Mouse (Mus musculus): ENCODE data around the gene Psmc1. TPM values are rescaled to one million over a fixed set of nuclear protein-coding genes. Genes with fewer than 3 reads are reported as not detected.

The Psmc1 gene
- polyA plus RNA-seq, 1 experiment from 2014 or later: 160 TPM

DNA sequence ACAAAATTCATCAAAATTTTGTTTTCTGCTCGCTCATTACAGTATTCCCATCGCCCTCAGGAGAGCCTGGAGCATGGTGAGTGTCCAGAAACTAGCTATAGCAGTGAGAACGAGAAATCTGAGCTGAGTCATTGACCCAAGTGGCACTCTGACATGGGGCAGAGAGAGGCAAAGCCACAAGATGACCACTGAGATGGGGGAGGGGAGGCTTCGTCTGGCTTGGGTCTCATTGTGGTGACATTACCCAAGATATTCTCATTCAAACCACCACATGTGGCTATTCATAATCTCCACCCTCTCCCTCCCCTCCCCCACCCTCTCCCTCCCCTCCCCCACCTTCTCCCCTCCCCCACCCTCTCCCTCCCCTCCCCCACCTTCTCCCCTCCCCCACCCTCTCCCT is 2.5 kb upstream of the Psmc1 start:
- no peak for TF ChIP-seq EP300 (IDR thresholded peaks at IDR 0.05)
- TF ChIP-seq CTCF (IDR thresholded peaks at IDR 0.05): no peak
- no peak overlapping the region for H3K4me2 ChIP-seq (replicated peaks; ENCODE audit: low read depth, low read length)
- H3K36me3 ChIP-seq (ENCODE audit: insufficient read depth, low read length): no peaks in the 10 kb centered on the region
- WGBS: 44% methylated on average over 4 of the region's 4 CpGs
- no peak for DNase-seq (ENCODE audit: low spot score)
- H3K27me3 ChIP-seq (replicated peaks; ENCODE audit: insufficient read depth, low read length): no peaks in the 10 kb centered on the region
- ATAC-seq: no peak
- H3K27ac ChIP-seq (ENCODE audit: low read length): no peak overlapping the region
- H3K4me3 ChIP-seq (ENCODE audit: low read depth, low read length): no peak overlapping the region
- no peak overlapping the region for H3K9ac ChIP-seq (replicated peaks; ENCODE audit: low read depth)
- H3K9me3 ChIP-seq (ENCODE audit: low read length): no peaks in the 10 kb centered on the region
- H3K4me1 ChIP-seq (ENCODE audit: insufficient read depth, low read depth, low read length): peaks cover 5% of the 10 kb centered on the region; the same call in 1 of the 2 replicates

DNA sequence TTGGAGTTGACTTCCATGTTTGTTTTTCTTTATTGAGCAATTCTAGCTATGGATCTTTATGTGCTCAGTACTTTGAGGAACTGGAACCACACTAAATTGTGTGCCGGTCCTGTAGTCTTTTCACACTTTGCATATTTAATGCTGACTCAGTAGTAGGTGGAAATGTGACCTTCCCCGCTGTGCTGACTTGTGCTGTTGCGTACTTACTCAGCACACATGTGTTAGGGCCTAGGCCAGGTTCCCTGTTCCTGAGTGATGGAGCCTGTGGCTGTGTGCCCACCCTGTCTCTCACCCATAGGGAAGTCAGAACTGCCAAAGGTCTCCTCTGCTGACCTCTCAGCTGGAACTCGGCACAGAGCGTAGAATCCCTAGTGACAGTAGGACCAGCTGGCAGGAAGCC is 6.0 kb downstream of the Psmc1 start:
- no peak overlapping the region for H3K27ac ChIP-seq (ENCODE audit: low read length)
- H3K9me3 ChIP-seq (ENCODE audit: low read length): no peaks in the 10 kb centered on the region
- DNase-seq (ENCODE audit: low spot score): no peak
- peaks cover 61% of the 10 kb centered on the region for H3K36me3 ChIP-seq (ENCODE audit: insufficient read depth, low read length)
- 78% methylated on average over 5 of the region's 5 CpGs for WGBS
- no peak overlapping the region for H3K4me2 ChIP-seq (replicated peaks; ENCODE audit: low read depth, low read length)
- H3K4me3 ChIP-seq (ENCODE audit: low read depth, low read length): no peak overlapping the region
- no peak overlapping the region for H3K9ac ChIP-seq (replicated peaks; ENCODE audit: low read depth)
- peak; percentile 25; the same call in 1 of the 2 replicates for ATAC-seq
- no peak for TF ChIP-seq EP300 (IDR thresholded peaks at IDR 0.05)
- no peak for TF ChIP-seq CTCF (IDR thresholded peaks at IDR 0.05)
- H3K27me3 ChIP-seq (replicated peaks; ENCODE audit: insufficient read depth, low read length): no peaks in the 10 kb centered on the region
- H3K4me1 ChIP-seq (ENCODE audit: insufficient read depth, low read depth, low read length): peaks cover 4% of the 10 kb centered on the region; the same call in 1 of the 2 replicates

DNA sequence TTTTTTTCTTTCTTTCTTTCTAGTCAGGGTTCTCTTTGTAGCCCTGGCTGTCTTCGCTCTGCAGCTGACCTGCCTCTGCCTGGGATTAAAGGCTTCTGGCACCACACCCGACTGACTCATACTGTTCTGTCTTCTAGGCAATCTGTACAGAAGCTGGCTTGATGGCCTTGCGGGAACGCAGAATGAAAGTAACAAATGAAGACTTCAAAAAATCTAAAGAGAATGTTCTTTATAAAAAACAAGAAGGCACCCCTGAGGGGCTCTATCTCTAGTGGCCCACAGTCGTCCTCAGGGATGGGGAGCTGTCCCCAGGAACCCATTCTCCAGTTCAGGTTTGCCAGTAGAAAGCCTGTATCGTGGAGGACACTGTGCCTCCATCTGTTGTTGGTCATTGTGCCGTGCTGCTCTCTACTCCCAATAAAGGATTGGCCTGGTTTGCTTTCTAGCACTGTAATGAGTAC is 13.0 kb downstream of the Psmc1 start:
- 75% methylated on average over 7 of the region's 7 CpGs for WGBS
- H3K4me1 ChIP-seq (ENCODE audit: insufficient read depth, low read depth, low read length): no peaks in the 10 kb centered on the region; the same call in 1 of the 2 replicates
- TF ChIP-seq CTCF (IDR thresholded peaks at IDR 0.05) (no peak), EP300 (IDR thresholded peaks at IDR 0.05) (no peak)
- DNase-seq (ENCODE audit: low spot score): peak; percentile 60
- no peak overlapping the region for H3K4me3 ChIP-seq (ENCODE audit: low read depth, low read length)
- H3K9me3 ChIP-seq (ENCODE audit: low read length): no peaks in the 10 kb centered on the region
- H3K36me3 ChIP-seq (ENCODE audit: insufficient read depth, low read length): peaks cover 74% of the 10 kb centered on the region
- H3K27me3 ChIP-seq (replicated peaks; ENCODE audit: insufficient read depth, low read length): no peaks in the 10 kb centered on the region
- no peak overlapping the region for H3K9ac ChIP-seq (replicated peaks; ENCODE audit: low read depth)
- H3K27ac ChIP-seq (ENCODE audit: low read length): no peak overlapping the region
- no peak overlapping the region for H3K4me2 ChIP-seq (replicated peaks; ENCODE audit: low read depth, low read length)
- ATAC-seq: peak; percentile 43; the same call in 1 of the 2 replicates

DNA sequence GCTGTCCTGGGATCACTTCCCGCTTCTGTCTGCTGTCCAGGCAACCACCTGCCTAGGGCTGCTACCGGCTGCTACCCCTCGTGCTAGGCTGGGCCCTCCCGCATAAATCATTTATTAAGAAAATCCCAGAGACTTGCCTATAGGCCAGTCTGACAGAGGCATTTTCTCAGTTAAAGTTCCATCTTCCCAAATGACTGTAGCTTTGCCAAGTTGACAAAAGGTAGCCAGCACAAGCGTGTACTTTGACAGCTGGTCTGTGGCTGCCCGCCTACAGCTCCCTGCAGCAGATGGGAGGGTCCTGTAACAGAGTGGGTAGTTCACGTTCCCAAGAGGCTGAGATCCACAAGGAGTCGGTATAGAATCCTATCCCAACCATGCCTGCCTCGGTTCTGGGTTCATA is 13.5 kb downstream of the Psmc1 start:
- Histone ChIP-seq H3K9me3 (ENCODE audit: low read length) (no peaks in the 10 kb centered on the region), H3K4me2 (replicated peaks; ENCODE audit: low read depth, low read length) (no peak overlapping the region), H3K4me1 (ENCODE audit: insufficient read depth, low read depth, low read length) (peaks cover under 1% of the 10 kb centered on the region; the same call in 1 of the 2 replicates), H3K36me3 (ENCODE audit: insufficient read depth, low read length) (peaks cover 70% of the 10 kb centered on the region), H3K4me3 (ENCODE audit: low read depth, low read length) (no peak overlapping the region), H3K27me3 (replicated peaks; ENCODE audit: insufficient read depth, low read length) (no peaks in the 10 kb centered on the region), H3K9ac (replicated peaks; ENCODE audit: low read depth) (no peak overlapping the region), H3K27ac (ENCODE audit: low read length) (no peak overlapping the region)
- TF ChIP-seq CTCF (IDR thresholded peaks at IDR 0.05): no peak
- no peak for TF ChIP-seq EP300 (IDR thresholded peaks at IDR 0.05)
- WGBS: 88% methylated on average over 9 of the region's 9 CpGs
- no peak for DNase-seq (ENCODE audit: low spot score)
- no peak for ATAC-seq

DNA sequence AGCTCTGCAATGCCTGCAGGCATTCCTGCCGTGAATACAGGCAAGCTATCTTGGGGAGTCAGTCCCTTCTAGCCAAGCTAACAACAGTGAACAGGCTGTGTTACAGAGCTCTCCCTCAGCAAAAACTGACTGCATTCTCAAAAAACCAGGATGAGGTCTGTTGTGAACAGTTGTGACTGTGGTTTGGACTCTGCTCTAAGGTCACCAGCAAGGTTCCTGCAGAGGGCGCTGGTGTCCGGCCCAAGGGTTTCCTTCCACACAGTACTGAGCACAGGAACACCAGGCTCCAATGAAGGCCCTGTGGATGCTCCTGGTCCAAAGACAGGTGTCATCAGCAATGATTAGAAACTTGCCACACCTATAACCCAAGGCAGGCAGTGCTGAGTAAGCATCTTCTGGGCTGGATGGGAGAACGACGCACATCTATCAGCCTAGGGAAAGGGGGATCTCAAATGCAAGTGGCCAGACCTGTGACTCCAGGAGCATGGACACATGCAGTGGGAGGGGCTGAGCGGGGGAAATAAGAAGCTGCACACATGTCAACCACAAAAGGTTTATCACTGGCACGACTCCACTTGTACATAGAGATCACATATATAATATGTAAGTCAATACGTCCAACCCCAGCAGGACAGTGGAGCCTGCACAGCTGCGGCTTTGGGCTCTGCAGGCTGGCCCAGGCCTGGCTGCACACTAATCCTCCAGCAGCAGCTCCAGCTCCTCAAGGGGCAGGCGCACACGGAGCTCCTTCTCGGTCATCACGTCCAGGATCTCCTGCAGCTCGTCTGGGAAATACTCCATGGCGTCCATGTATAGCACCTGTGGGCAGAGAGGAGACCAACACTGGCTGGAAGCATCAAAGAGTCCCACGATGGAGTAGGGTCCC is 15.2 kb downstream of the Psmc1 start:
- ATAC-seq: no peak
- 76% methylated on average over 16 of the region's 16 CpGs for WGBS
- TF ChIP-seq CTCF (IDR thresholded peaks at IDR 0.05) (peak; percentile 57), EP300 (IDR thresholded peaks at IDR 0.05) (no peak)

DNA sequence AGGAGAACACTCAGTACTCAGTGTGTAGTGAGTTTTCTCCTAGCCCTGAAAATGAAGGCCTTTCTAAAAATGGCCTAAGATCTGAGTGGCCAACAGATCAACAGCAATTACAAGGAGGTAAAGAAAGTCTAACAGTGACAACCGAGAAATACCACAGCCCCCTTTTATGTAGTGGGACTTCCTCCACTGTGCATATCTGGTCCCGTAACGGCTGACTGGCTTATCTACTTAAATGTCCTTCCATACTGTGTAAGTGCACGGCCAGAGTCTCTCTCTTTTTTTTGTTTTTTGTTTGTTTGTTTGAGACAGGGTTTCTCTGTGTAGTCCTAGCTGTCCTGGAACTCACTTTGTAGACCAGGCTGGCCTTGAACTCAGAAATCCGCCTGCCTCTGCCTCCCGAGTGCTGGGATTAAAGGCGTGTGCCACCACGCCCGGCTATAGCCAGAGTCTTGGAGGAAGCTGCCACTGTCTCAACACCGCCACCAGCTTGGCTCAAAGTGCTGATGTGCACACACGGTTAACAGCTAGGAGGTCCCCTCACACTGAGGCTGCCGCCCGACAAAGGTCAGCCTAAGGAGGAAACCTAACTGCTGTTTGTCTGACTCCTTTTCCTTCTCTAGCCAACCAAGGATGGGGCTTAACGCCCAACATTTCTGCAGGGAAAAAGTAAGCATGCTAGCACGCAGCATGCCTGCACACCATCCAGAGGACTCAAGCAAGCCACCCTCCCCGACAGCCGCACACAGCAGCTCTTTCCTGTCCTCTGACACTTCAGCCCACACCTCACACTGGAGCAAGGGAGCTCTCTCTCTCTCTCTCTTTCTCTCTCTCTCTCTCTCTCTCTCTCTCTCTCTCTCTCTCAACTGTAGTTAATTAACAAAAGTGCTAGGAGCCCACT is 17.3 kb downstream of the Psmc1 start:
- 52% methylated on average over 17 of the region's 17 CpGs for WGBS
- no peaks in the 10 kb centered on the region for H3K9me3 ChIP-seq (ENCODE audit: low read length)
- ATAC-seq (peak; percentile 83), DNase-seq (ENCODE audit: low spot score) (peak; percentile 81)
- peak overlapping the region; percentile 90 for H3K27ac ChIP-seq (ENCODE audit: low read length)
- no peak overlapping the region for H3K9ac ChIP-seq (replicated peaks; ENCODE audit: low read depth)
- H3K27me3 ChIP-seq (replicated peaks; ENCODE audit: insufficient read depth, low read length): no peaks in the 10 kb centered on the region
- TF ChIP-seq CTCF (IDR thresholded peaks at IDR 0.05): no peak
- TF ChIP-seq EP300 (IDR thresholded peaks at IDR 0.05): 0 out of 2 replicates have a peak, but pooled peaks have one; percentile 4
- H3K36me3 ChIP-seq (ENCODE audit: insufficient read depth, low read length): peaks cover 52% of the 10 kb centered on the region
- no peak overlapping the region for H3K4me3 ChIP-seq (ENCODE audit: low read depth, low read length)
- H3K4me2 ChIP-seq (replicated peaks; ENCODE audit: low read depth, low read length): no peak overlapping the region
- peaks cover 5% of the 10 kb centered on the region; the same call in 1 of the 2 replicates for H3K4me1 ChIP-seq (ENCODE audit: insufficient read depth, low read depth, low read length)

More for the DNA sequence above, 15.2 kb downstream of the Psmc1 start:
- no peak overlapping the region for H3K27ac ChIP-seq (ENCODE audit: low read length)
- peaks cover 56% of the 10 kb centered on the region for H3K36me3 ChIP-seq (ENCODE audit: insufficient read depth, low read length)
- DNase-seq (ENCODE audit: low spot score): no peak
- peaks cover 5% of the 10 kb centered on the region; the same call in 1 of the 2 replicates for H3K4me1 ChIP-seq (ENCODE audit: insufficient read depth, low read depth, low read length)
- H3K9ac ChIP-seq (replicated peaks; ENCODE audit: low read depth): no peak overlapping the region
- no peak overlapping the region for H3K4me3 ChIP-seq (ENCODE audit: low read depth, low read length)
- H3K9me3 ChIP-seq (ENCODE audit: low read length): no peaks in the 10 kb centered on the region
- H3K4me2 ChIP-seq (replicated peaks; ENCODE audit: low read depth, low read length): no peak overlapping the region
- no peaks in the 10 kb centered on the region for H3K27me3 ChIP-seq (replicated peaks; ENCODE audit: insufficient read depth, low read length)
